Comparison of ENCODE assay signal across 23 mouse cellular contexts in genomic region chr6:80185489-80186113, GRCm38 (mm10).
DNase-seq lines count a peak whose midpoint lies in the region; ATAC-seq lines count a peak whose summit lies in the region.
"Had no signal": no experiment of that assay in that cellular context is flagged by ENCODE, and none has a peak within 500 bp of the region (broad histone marks: within the 10 kb centered on the region; RNA-seq: fewer than 3 reads in every experiment).

No protein-coding gene starts in this region.

- ATAC-seq in forebrain, embryonic 15.5 days (replicated peaks), result no peak
- ATAC-seq in midbrain, embryonic 11.5 days (ENCODE audit: low FRiP score), result peak; percentile 70
- no peak for ATAC-seq in midbrain, embryonic 16.5 days
- ATAC-seq: intestine, embryonic 15.5 days; Patski had no signal

- peak overlapping the region; percentile 63 for H3K27ac ChIP-seq in forebrain, embryonic 10.5 days
- H3K27ac ChIP-seq in forebrain, embryonic 15.5 days (replicated peaks), result no peak overlapping the region
- H3K27ac ChIP-seq in midbrain, embryonic 11.5 days (ENCODE audit: low read depth, low read length), result no peak overlapping the region
- H3K27ac ChIP-seq in midbrain, embryonic 16.5 days (ENCODE audit: low read length), result no peak overlapping the region
- H3K27ac ChIP-seq: embryonic facial prominence, embryonic 15.5 days; heart, embryonic 10.5 days; hindbrain, embryonic 13.5 days; intestine, embryonic 15.5 days had no signal

- no peaks in the 10 kb centered on the region for H3K9me3 ChIP-seq in forebrain, embryonic 10.5 days
- no peaks in the 10 kb centered on the region for H3K9me3 ChIP-seq in forebrain, embryonic 15.5 days
- H3K9me3 ChIP-seq in midbrain, embryonic 11.5 days (ENCODE audit: control insufficient read depth, low read length), result no peaks in the 10 kb centered on the region
- H3K9me3 ChIP-seq in midbrain, embryonic 16.5 days (replicated peaks; ENCODE audit: control insufficient read depth, low read length, poor library complexity, severe bottlenecking), result no peaks in the 10 kb centered on the region
- H3K9me3 ChIP-seq: embryonic facial prominence, embryonic 15.5 days; heart, embryonic 10.5 days; hindbrain, embryonic 13.5 days; intestine, embryonic 15.5 days had no signal

- H3K9ac ChIP-seq in forebrain, embryonic 15.5 days (replicated peaks), result no peak overlapping the region
- H3K9ac ChIP-seq in midbrain, embryonic 11.5 days (ENCODE audit: low read length), result no peak overlapping the region
- no peak overlapping the region for H3K9ac ChIP-seq in midbrain, embryonic 16.5 days (ENCODE audit: low read depth, low read length)
- H3K9ac ChIP-seq: embryonic facial prominence, embryonic 15.5 days; hindbrain, embryonic 13.5 days; intestine, embryonic 15.5 days had no signal

- WGBS in forebrain, embryonic 10.5 days, result 55% methylated on average over 6 of the region's 6 CpGs
- 32% methylated on average over 6 of the region's 6 CpGs for WGBS in forebrain, embryonic 15.5 days
- 49% methylated on average over 6 of the region's 6 CpGs for WGBS in midbrain, embryonic 11.5 days
- 41% methylated on average over 6 of the region's 6 CpGs for WGBS in midbrain, embryonic 16.5 days

- no peaks in the 10 kb centered on the region for H3K27me3 ChIP-seq in forebrain, embryonic 10.5 days (ENCODE audit: poor library complexity, severe bottlenecking)
- H3K27me3 ChIP-seq in forebrain, embryonic 15.5 days, result no peaks in the 10 kb centered on the region
- H3K27me3 ChIP-seq in midbrain, embryonic 11.5 days (ENCODE audit: control insufficient read depth, insufficient read depth, low read length), result no peaks in the 10 kb centered on the region
- no peaks in the 10 kb centered on the region for H3K27me3 ChIP-seq in midbrain, embryonic 16.5 days (ENCODE audit: control insufficient read depth, insufficient read depth, low read depth, low read length)
- H3K27me3 ChIP-seq: CH12.LX; embryonic facial prominence, embryonic 15.5 days; hindbrain, embryonic 13.5 days; intestine, embryonic 15.5 days; Patski had no signal

- no peak for DNase-seq in forebrain, embryonic 10.5 days (ENCODE audit: extremely low spot score, low spot score)
- DNase-seq in midbrain, embryonic 11.5 days (ENCODE audit: low spot score, missing footprints), result peak; percentile 84
- DNase-seq in retina, postnatal 1 day, result peak; percentile 13
- DNase-seq in retina, embryonic 14.5 days (ENCODE audit: low spot score), result no peak
- no peak for DNase-seq in testis, postnatal 10 days (ENCODE audit: low spot score)
- DNase-seq: adrenal gland, adult 8-10 months; adrenal gland, postnatal 36 days; cerebellum, adult 11 months; cerebellum, adult 8-10 months; gastrocnemius, postnatal 10 days; heart, adult 18-20 months; heart, postnatal 10 days; heart, postnatal 4 days; kidney, adult 18-20 months had no signal

- peaks cover 20% of the 10 kb centered on the region for H3K4me1 ChIP-seq in forebrain, embryonic 10.5 days
- H3K4me1 ChIP-seq in forebrain, embryonic 15.5 days, result 0 out of 2 replicates have a peak, but pooled peaks cover 8% of the 10 kb centered on the region
- peaks cover 5% of the 10 kb centered on the region; the same call in 1 of the 2 replicates for H3K4me1 ChIP-seq in midbrain, embryonic 11.5 days (ENCODE audit: control insufficient read depth, insufficient read depth, low read length)
- H3K4me1 ChIP-seq in midbrain, embryonic 16.5 days (ENCODE audit: control insufficient read depth, insufficient read depth, low read length), result no peaks in the 10 kb centered on the region
- H3K4me1 ChIP-seq: embryonic facial prominence, embryonic 15.5 days; heart, embryonic 10.5 days; intestine, embryonic 15.5 days had no signal

- no peaks in the 10 kb centered on the region for H3K36me3 ChIP-seq in forebrain, embryonic 10.5 days (replicated peaks)
- H3K36me3 ChIP-seq in forebrain, embryonic 15.5 days, result no peaks in the 10 kb centered on the region
- no peaks in the 10 kb centered on the region for H3K36me3 ChIP-seq in midbrain, embryonic 11.5 days (ENCODE audit: control insufficient read depth, insufficient read depth, low read length)
- no peaks in the 10 kb centered on the region for H3K36me3 ChIP-seq in midbrain, embryonic 16.5 days (ENCODE audit: control insufficient read depth, insufficient read depth, low read length)
- H3K36me3 ChIP-seq: embryonic facial prominence, embryonic 15.5 days; heart, embryonic 10.5 days; hindbrain, embryonic 13.5 days; intestine, embryonic 15.5 days had no signal

- no peak overlapping the region for H3K4me2 ChIP-seq in forebrain, embryonic 15.5 days (replicated peaks)
- no peak overlapping the region for H3K4me2 ChIP-seq in midbrain, embryonic 11.5 days
- no peak overlapping the region for H3K4me2 ChIP-seq in midbrain, embryonic 16.5 days (ENCODE audit: low read length)
- H3K4me2 ChIP-seq: embryonic facial prominence, embryonic 15.5 days; hindbrain, embryonic 13.5 days; intestine, embryonic 15.5 days had no signal

- H3K4me3 ChIP-seq in forebrain, embryonic 10.5 days, result no peak overlapping the region
- no peak overlapping the region for H3K4me3 ChIP-seq in forebrain, embryonic 15.5 days
- no peak overlapping the region for H3K4me3 ChIP-seq in midbrain, embryonic 11.5 days (ENCODE audit: low read depth, low read length)
- no peak overlapping the region for H3K4me3 ChIP-seq in midbrain, embryonic 16.5 days (ENCODE audit: low read depth, low read length)
- H3K4me3 ChIP-seq: embryonic facial prominence, embryonic 15.5 days; erythroblast, embryonic 14.5 days; heart, embryonic 10.5 days; hindbrain, embryonic 13.5 days; intestine, embryonic 15.5 days had no signal

Comparison
In these comparisons a context has a peak if more than half of its experiments do, and no peak if none do; other contexts are left out.
1. DNase-seq: peak in midbrain, embryonic 11.5 days (single experiment) and retina, postnatal 1 day (single experiment); none in forebrain, embryonic 10.5 days (single experiment), retina, embryonic 14.5 days (single experiment) and testis, postnatal 10 days (single experiment).